Mouse (Mus musculus) ovary, postnatal 14 days (tissue): ENCODE results near the gene Cxcr4.

Source experiments
- DNase-seq: peaks from one replicate; pipeline ENCODE4 v3.0.0; 2022; ENCODE audit warnings: low spot score

The Cxcr4 gene

DNA sequence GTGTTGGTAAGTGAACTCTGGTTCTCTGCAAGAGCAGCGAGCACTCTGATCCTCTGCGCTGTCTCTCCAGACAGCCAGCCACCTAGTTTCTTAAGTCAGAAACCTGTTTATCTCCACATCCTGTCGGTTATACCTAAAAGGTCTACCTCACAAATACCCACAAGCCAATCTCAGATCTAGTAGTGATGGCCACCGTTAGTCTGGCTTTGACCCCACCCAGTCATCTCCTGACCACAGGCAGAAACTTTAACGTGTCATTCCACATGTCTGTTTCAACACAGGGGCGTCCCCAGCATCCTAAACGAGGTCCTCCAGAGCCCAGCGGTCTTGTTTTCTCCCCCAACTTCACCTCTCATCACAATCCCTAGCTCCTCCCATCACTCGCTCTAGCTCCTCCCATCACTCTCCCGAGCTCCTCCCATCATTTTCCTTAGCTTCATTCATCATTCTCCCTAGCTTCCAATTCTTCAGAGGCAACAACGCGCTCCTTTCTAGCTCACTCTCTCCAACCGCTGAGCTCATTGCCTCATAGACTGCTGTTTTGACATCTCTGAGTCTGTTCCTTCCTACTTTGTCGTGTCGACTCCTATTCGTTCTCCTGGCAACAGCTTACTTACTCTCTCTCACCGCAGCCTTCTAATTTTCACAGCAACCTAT, 22.0 kb downstream of the Cxcr4 start:
- DNase-seq: no peak

- no peak for DNase-seq
Measured at GRCm38 (mm10) chr1:128567224-128568197, 24.6 kb downstream of the Cxcr4 start.

DNA sequence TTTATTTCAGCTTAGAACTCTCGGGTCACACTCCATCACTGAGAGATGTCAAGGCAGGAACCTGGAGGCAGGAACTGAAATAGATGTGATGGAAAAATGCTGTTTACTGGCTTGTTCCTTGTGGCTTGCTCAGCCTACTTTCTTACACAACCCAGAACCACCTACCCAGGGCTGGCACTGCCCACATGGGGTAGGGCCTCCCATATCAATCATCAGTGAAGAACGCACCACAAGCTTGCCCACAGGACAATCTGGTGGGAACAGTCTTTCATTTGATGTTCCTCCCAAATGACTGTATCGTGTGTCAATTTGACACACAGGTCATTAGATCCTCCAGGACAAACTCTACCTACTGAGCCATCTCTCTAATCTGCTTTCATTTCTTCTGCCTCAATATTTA, 28.2 kb downstream of the Cxcr4 start:
- DNase-seq: no peak

DNA sequence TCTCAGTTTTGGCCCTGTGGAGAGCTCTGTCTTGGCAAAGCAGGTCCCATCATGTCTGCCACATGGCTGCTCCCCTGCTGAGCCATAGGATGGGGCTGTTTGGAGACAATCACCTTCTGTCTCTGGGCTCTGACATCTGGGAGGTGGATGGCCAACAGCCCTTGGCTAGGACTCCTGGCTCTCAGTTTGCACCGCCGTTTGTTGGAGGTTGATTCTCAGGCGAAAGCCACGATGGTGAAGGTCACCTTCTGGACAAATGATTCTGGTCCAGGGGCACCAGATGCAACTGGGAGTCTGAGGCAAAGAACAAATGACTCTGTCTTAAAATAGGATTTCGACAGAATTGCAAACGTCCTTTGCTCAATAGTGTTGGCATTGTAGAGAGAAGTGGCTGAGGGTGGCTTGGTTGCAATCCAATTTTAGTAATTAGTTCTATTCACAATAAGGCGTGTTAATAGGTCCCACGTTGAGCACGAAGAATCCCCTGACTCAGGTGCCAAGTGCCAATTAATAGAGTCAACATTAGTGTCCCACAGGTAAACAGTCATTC, 30.7 kb downstream of the Cxcr4 start:
- no peak for DNase-seq

DNA sequence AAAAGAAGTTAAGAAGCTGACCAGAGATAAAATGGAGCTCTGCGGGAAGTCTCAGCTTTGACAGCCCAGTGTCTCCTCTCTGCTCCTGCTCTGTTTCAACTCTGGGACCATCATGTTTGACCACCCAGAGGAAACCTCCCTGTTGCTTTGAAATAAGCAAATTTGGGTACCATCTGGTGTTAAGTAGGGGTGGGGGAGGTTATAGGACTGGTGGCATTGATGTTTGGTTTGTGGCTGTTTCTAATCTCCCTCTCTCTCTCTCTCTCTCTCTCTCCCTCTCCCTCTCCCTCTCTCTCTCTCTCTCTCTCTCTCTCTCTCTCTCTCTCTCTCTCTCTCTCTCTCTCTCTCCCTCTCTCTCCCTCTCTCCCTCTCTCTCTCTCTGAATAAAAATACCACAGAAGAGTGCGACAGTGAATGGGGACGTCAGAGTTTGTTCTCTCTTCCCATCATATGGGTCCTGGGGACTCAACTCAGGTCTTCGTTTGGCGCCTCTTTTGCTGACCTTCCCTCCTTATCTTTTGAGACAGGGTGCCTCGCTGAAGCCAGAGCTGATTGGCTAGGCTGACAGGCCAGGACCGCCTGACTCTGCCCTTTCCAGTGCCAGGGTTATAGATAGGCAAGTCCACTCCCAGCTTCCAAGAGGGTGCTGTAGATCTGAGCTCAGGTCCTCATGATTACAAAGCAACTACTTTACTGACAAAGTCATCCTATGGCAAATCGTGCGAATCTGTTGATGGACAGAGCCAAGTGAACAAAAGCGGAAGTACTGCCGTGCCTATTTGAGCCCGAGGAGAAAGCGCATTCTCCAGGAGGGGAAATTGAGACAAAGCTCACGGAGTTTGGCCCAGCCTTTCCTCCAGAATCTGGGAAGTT, 31.4 kb downstream of the Cxcr4 start:
- DNase-seq: no peak

DNA sequence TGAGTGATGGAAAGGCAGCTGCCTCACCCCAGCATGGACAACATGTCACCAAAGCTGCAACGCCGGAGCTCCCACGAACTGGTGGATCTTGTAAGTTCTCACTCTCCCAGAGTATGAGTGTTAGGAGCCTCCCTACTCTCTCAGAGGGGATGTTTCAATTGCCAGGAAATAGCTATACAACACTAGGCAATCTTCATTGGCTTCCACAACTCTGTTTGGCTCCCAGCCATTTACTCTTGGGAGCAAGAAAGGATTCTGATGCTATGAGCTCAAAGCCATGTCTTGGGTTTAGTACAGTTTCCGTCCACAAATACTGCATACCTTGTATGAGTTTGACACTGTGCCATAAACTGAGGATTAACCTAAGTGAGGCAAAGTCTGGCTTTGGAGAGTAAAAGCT, 34.1 kb downstream of the Cxcr4 start:
- no peak for DNase-seq

DNA sequence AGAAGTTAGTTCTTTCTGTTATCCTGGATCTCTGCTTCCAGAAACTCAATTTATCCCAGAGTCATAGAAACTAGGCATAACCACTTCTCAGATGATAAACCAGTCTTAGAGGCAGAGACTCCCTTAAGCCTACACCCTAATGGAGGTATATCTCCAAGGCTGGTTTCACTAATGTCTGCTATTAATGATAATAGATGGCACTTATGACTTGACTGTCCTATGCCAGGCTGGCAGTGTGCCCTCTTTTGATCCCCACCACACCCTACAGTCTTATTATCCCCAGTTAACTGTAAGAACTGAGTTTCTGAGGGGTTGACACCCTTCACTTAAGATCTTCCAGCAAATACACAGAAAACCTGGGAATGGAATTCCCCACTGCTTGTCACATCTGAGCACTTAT, 39.5 kb downstream of the Cxcr4 start:
- no peak for DNase-seq

DNA sequence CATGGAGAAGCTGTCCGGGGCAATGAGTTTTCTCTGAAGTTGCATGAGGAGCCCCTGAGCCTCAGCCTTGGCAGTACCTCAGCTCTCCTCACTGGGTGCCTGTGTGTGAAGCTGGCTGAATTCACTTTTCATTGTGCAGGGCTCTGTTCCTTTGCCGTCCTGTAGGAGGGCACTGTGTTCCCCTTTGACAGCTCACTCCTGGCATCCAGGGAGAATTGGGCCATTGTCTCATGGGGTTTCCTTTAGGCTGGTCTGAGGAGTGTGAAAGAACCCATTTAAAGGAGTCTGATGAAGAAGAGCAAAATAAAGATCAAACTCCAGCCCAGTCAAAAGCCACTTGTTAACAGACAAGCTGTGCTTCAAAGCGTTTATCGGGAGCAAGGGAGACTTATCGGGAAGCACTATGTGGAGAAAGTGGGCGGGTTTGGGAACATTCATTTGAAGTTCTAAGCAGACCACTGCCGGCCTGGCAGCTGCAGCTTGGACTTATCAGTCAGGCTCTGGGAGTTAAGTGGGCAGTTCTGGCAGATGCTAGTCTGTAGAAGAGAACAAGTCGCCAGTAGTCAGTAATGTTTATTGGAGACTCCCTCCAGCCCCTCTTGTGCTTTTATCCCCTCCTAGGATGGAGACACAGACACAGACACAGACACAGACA, 40.2 kb downstream of the Cxcr4 start:
- no peak for DNase-seq

- no peak for DNase-seq
Measured at GRCm38 (mm10) chr1:128549442-128549841, 42.7 kb downstream of the Cxcr4 start.

DNA sequence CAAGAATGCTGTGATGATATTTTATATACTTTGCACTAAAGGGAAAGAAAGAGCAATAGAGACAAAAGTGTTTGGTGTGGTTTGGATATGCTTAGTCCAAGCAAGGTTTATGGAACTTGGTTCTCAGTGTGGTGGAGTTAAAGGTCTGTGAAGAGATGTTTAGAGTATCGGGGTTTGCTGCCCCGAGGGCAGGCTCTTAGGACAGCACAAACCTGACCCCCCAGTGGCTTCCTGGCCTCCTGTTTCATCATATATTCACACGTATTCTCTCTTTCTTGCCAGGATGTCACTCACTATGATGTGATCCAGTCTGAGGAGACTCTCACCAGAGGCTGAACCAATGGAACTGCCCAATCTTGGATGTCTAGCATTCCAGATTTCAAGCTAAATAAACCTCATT, 43.1 kb downstream of the Cxcr4 start:
- no peak for DNase-seq

GRCm38 (mm10) chr1:128548220-128548998, 43.7 kb downstream of the Cxcr4 start:
- no peak for DNase-seq

GRCm38 (mm10) chr1:128545672-128546071, 46.4 kb downstream of the Cxcr4 start:
- no peak for DNase-seq

- DNase-seq: no peak
Measured at GRCm38 (mm10) chr1:128543137-128543536, 49.0 kb downstream of the Cxcr4 start.

DNA sequence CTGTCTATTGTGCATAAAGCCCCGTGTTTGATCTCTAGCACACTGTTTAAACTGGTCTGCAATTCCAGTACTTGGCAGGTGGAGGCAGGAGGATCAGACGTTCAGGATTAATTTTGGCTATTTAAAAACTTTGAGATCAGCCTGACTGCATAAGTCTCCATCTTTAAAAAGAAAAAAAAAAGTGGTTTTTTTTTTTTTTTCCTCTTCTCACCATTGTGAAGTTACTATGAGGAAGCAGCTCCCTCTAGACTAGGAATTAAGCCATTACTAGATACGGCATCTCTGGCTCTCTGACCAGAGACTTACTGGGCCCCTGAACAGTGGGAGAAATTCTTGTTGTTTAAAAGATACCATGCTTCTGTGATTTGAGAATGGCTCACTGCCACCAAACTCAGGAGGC, 49.5 kb downstream of the Cxcr4 start:
- DNase-seq: no peak

DNA sequence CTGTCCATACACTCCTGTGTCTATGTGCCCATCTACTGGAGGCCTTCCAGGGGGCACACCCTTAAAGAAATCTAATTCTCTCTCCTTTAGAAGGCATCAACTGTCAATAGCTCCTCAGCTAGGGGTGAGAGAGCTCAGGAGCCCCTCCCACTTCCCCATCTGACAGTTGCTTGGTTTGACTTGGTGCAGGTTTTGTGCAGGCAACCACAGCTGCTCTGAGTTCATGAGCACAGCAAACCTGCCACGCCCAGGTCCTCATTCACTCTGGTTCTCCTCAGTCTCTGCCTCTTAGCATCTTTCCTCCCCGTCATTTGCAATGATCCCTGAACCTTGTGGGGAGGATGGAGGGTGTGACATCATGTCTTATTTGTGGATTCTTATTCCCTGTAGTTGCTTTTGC, 51.9 kb downstream of the Cxcr4 start:
- no peak for DNase-seq

GRCm38 (mm10) chr1:128539555-128539954, 52.5 kb downstream of the Cxcr4 start:
- no peak for DNase-seq
